Mouse (Mus musculus) G1E (cell line): Measurements from ENCODE around the gene Cdkn1c.

Experiments
- CTCF ChIP-seq: IDR thresholded peaks from 2 replicates; pipeline ENCODE4 v1.5.1; 2012; ENCODE audit warnings: low read depth, low read length, inconsistent platforms, mixed read lengths
- GATA1 ChIP-seq: IDR thresholded peaks from 2 replicates; pipeline ENCODE4 v1.6.1; 2012; ENCODE audit warnings: borderline replicate concordance, low read length, inconsistent platforms, mixed read lengths

- TF ChIP-seq CTCF, result no peak
- TF ChIP-seq GATA1, result no peak
Measured at GRCm38 (mm10) chr7:143432631-143433030, 28.2 kb downstream of the Cdkn1c start.
